Mouse (Mus musculus) heart, embryonic 13.5 days (tissue): ENCODE data around the gene Elk3. TPM values are rescaled to one million over a fixed set of nuclear protein-coding genes. Genes with fewer than 3 reads are reported as not detected.

Source experiments
- ATAC-seq: fragments of 200-750 bp; cut with Nextera tagmentation; 2 replicates; pipeline ENCODE4 v1.8.0; 2017; ENCODE audit warnings: moderate TSS enrichment; ENCODE audit not compliant: insufficient number of reproducible peaks, low FRiP score, low TSS enrichment; ENCODE audit errors: extremely low read depth
- H3K27ac ChIP-seq: fragments of 300-500 bp; sonication (generic); replicated peaks from 2 replicates; pipeline ENCODE4 v1.5.1; 2015; ENCODE audit warnings: moderate library complexity, mild to moderate bottlenecking, inconsistent platforms
- H3K27me3 ChIP-seq: fragments of 300-500 bp; sonication (generic); replicated peaks from 2 replicates; pipeline ENCODE4 v1.6.1; 2015; ENCODE audit warnings: mild to moderate bottlenecking, inconsistent platforms
- H3K36me3 ChIP-seq: fragments of 300-500 bp; sonication (generic); 2 replicates; pipeline ENCODE4 v1.6.1; 2015; ENCODE audit warnings: mild to moderate bottlenecking, inconsistent platforms
- H3K4me1 ChIP-seq: fragments of 300-500 bp; sonication (generic); 2 replicates; pipeline ENCODE4 v1.6.1; 2015; ENCODE audit warnings: inconsistent platforms
- H3K4me2 ChIP-seq: fragments of 300-500 bp; sonication (generic); 2 replicates; pipeline ENCODE4 v1.6.1; 2015; ENCODE audit warnings: inconsistent platforms, mild to moderate bottlenecking, moderate library complexity
- H3K4me3 ChIP-seq: fragments of 300-500 bp; sonication (generic); 2 replicates; pipeline ENCODE4 v1.5.1; 2015; ENCODE audit warnings: moderate library complexity, mild to moderate bottlenecking, inconsistent platforms
- H3K9ac ChIP-seq: fragments of 300-500 bp; sonication (generic); 2 replicates; pipeline ENCODE4 v1.6.1; 2015; ENCODE audit warnings: inconsistent platforms, mild to moderate bottlenecking, moderate library complexity
- H3K9me3 ChIP-seq: fragments of 300-500 bp; sonication (generic); 2 replicates; pipeline ENCODE4 v1.6.1; 2016; ENCODE audit warnings: inconsistent platforms
- WGBS: fragments of 180-500 bp; shearing (Covaris S2); methylation state at CpG from one replicate; pipeline ENCODE4 v1.1.7; 2015; ENCODE audit warnings: mixed read lengths; 5-methylcytosine and 5-hydroxymethylcytosine counted together
- polyA plus RNA-seq: library from polyadenylated mRNA; unstranded; fragments of >200 nt; fragmentation: Nextera tagmentation; extraction: Ambion mirVana; gene quantifications from 2 replicates; pipeline ENCODE4 v1.2.1, GENCODE M21; 2015

Gene Elk3
- polyA plus RNA-seq, 1 experiment from 2014 or later: 38.3 TPM

GRCm38 (mm10) chr10:93347387-93347786, 36.5 kb upstream of the Elk3 start:
- H3K27ac ChIP-seq: peak overlapping the region; percentile 37; the same call in 1 of the 2 replicates
- ATAC-seq: no peak
- H3K36me3 ChIP-seq: no peaks in the 10 kb centered on the region
- H3K4me2 ChIP-seq: peak overlapping the region; percentile 54; the same call in 1 of the 2 replicates
- H3K9me3 ChIP-seq: no peaks in the 10 kb centered on the region
- H3K27me3 ChIP-seq: no peaks in the 10 kb centered on the region
- H3K9ac ChIP-seq: peak overlapping the region; percentile 63; the same call in 1 of the 2 replicates
- 58% methylated on average over 7 of the region's 7 CpGs for WGBS
- peaks cover 15% of the 10 kb centered on the region for H3K4me1 ChIP-seq
- no peak overlapping the region for H3K4me3 ChIP-seq

- Histone ChIP-seq H3K9me3 (no peaks in the 10 kb centered on the region), H3K4me1 (peaks cover 15% of the 10 kb centered on the region), H3K27ac (no peak overlapping the region), H3K9ac (no peak overlapping the region), H3K36me3 (no peaks in the 10 kb centered on the region), H3K4me3 (no peak overlapping the region), H3K27me3 (no peaks in the 10 kb centered on the region), H3K4me2 (no peak overlapping the region)
- WGBS: 69% methylated on average over 9 of the region's 9 CpGs
- no peak for ATAC-seq
These were observed 35.4 kb upstream of the Elk3 start for GRCm38 (mm10) chr10:93346208-93346936.

- ATAC-seq: no peak
- H3K27me3 ChIP-seq: no peaks in the 10 kb centered on the region
- WGBS: 57% methylated on average over 2 of the region's 2 CpGs
- no peak overlapping the region for H3K4me2 ChIP-seq
- peaks cover 15% of the 10 kb centered on the region for H3K4me1 ChIP-seq
- no peak overlapping the region for H3K4me3 ChIP-seq
- H3K9me3 ChIP-seq: no peaks in the 10 kb centered on the region
- no peak overlapping the region for H3K27ac ChIP-seq
- no peak overlapping the region for H3K9ac ChIP-seq
- H3K36me3 ChIP-seq: no peaks in the 10 kb centered on the region
These were observed 34.6 kb upstream of the Elk3 start for GRCm38 (mm10) chr10:93345497-93345896.

- no peaks in the 10 kb centered on the region for H3K9me3 ChIP-seq
- H3K27me3 ChIP-seq: no peaks in the 10 kb centered on the region
- no peak overlapping the region for H3K4me2 ChIP-seq
- no peak overlapping the region for H3K4me3 ChIP-seq
- H3K9ac ChIP-seq: no peak overlapping the region
- no peaks in the 10 kb centered on the region for H3K36me3 ChIP-seq
- WGBS: 80% methylated on average over 6 of the region's 6 CpGs
- no peak overlapping the region for H3K27ac ChIP-seq
- ATAC-seq: no peak
- peaks cover 15% of the 10 kb centered on the region for H3K4me1 ChIP-seq
These were observed 32.5 kb upstream of the Elk3 start for GRCm38 (mm10) chr10:93343469-93343868.

GRCm38 (mm10) chr10:93342986-93343385, 32.1 kb upstream of the Elk3 start:
- H3K4me3 ChIP-seq: no peak overlapping the region
- WGBS: 83% methylated on average over 3 of the region's 3 CpGs
- peaks cover 10% of the 10 kb centered on the region for H3K4me1 ChIP-seq
- no peaks in the 10 kb centered on the region for H3K27me3 ChIP-seq
- no peak for ATAC-seq
- H3K27ac ChIP-seq: no peak overlapping the region
- no peaks in the 10 kb centered on the region for H3K9me3 ChIP-seq
- no peak overlapping the region for H3K4me2 ChIP-seq
- H3K36me3 ChIP-seq: no peaks in the 10 kb centered on the region
- no peak overlapping the region for H3K9ac ChIP-seq

- Histone ChIP-seq H3K4me2 (no peak overlapping the region), H3K4me3 (no peak overlapping the region), H3K27me3 (no peaks in the 10 kb centered on the region), H3K9ac (no peak overlapping the region), H3K27ac (no peak overlapping the region), H3K4me1 (peaks cover 19% of the 10 kb centered on the region), H3K36me3 (no peaks in the 10 kb centered on the region), H3K9me3 (no peaks in the 10 kb centered on the region)
- WGBS: 59% methylated on average over 5 of the region's 5 CpGs
- no peak for ATAC-seq
These were observed 27.6 kb upstream of the Elk3 start for GRCm38 (mm10) chr10:93338526-93338925.

GRCm38 (mm10) chr10:93336462-93336931, 25.6 kb upstream of the Elk3 start:
- no peak overlapping the region for H3K4me3 ChIP-seq
- no peaks in the 10 kb centered on the region for H3K9me3 ChIP-seq
- 44% methylated on average over 6 of the region's 6 CpGs for WGBS
- peak overlapping the region; percentile 22; the same call in 1 of the 2 replicates for H3K4me2 ChIP-seq
- H3K27me3 ChIP-seq: no peaks in the 10 kb centered on the region
- peaks cover 26% of the 10 kb centered on the region for H3K4me1 ChIP-seq
- no peak overlapping the region for H3K9ac ChIP-seq
- peak overlapping the region; percentile 84 for H3K27ac ChIP-seq
- H3K36me3 ChIP-seq: no peaks in the 10 kb centered on the region
- ATAC-seq: no peak

GRCm38 (mm10) chr10:93335828-93336461, 25.0 kb upstream of the Elk3 start:
- no peak overlapping the region for H3K9ac ChIP-seq
- H3K4me3 ChIP-seq: no peak overlapping the region
- peak overlapping the region; percentile 84 for H3K27ac ChIP-seq
- peaks cover 26% of the 10 kb centered on the region for H3K4me1 ChIP-seq
- peak overlapping the region; percentile 11; the same call in 1 of the 2 replicates for H3K4me2 ChIP-seq
- peak; percentile 55 for ATAC-seq
- H3K36me3 ChIP-seq: no peaks in the 10 kb centered on the region
- H3K27me3 ChIP-seq: no peaks in the 10 kb centered on the region
- 60% methylated on average over 16 of the region's 16 CpGs for WGBS
- no peaks in the 10 kb centered on the region for H3K9me3 ChIP-seq

- H3K9ac ChIP-seq: no peak overlapping the region
- no peaks in the 10 kb centered on the region for H3K36me3 ChIP-seq
- peaks cover 26% of the 10 kb centered on the region for H3K4me1 ChIP-seq
- H3K9me3 ChIP-seq: no peaks in the 10 kb centered on the region
- H3K4me3 ChIP-seq: no peak overlapping the region
- H3K27ac ChIP-seq: peak overlapping the region; percentile 84
- ATAC-seq: no peak
- H3K27me3 ChIP-seq: no peaks in the 10 kb centered on the region
- WGBS: 47% methylated on average over 2 of the region's 2 CpGs
- no peak overlapping the region for H3K4me2 ChIP-seq
These were observed 24.1 kb upstream of the Elk3 start for GRCm38 (mm10) chr10:93335001-93335400.

GRCm38 (mm10) chr10:93333239-93333638, 22.3 kb upstream of the Elk3 start:
- ATAC-seq: no peak
- Histone ChIP-seq H3K4me3 (no peak overlapping the region), H3K9me3 (no peaks in the 10 kb centered on the region), H3K4me1 (peaks cover 26% of the 10 kb centered on the region), H3K36me3 (no peaks in the 10 kb centered on the region), H3K27ac (peak overlapping the region; percentile 58), H3K4me2 (no peak overlapping the region), H3K27me3 (no peaks in the 10 kb centered on the region), H3K9ac (no peak overlapping the region)
- WGBS: 29% methylated on average over 5 of the region's 5 CpGs

GRCm38 (mm10) chr10:93332261-93332809, 21.4 kb upstream of the Elk3 start:
- Histone ChIP-seq H3K4me3 (no peak overlapping the region), H3K9me3 (no peaks in the 10 kb centered on the region), H3K4me2 (no peak overlapping the region), H3K27ac (no peak overlapping the region), H3K27me3 (no peaks in the 10 kb centered on the region), H3K9ac (no peak overlapping the region), H3K4me1 (peaks cover 23% of the 10 kb centered on the region), H3K36me3 (no peaks in the 10 kb centered on the region)
- 33% methylated on average over 3 of the region's 3 CpGs for WGBS
- no peak for ATAC-seq
